Mouse (Mus musculus) colon, adult 2 months (tissue): ENCODE data around the gene Avp. TPM values are rescaled to one million over a fixed set of nuclear protein-coding genes. Genes with fewer than 3 reads are reported as not detected.

Experiments used
- polyA plus RNA-seq: library from polyadenylated mRNA; depleted of rRNA; stranded (reverse); fragments of >200 nt; gene quantifications from 2 replicates; pipeline ENCODE4 v1.2.3, GENCODE M21; 2012; rRNA removed

Gene Avp
- not detected in 2 replicates for polyA plus RNA-seq

DNA sequence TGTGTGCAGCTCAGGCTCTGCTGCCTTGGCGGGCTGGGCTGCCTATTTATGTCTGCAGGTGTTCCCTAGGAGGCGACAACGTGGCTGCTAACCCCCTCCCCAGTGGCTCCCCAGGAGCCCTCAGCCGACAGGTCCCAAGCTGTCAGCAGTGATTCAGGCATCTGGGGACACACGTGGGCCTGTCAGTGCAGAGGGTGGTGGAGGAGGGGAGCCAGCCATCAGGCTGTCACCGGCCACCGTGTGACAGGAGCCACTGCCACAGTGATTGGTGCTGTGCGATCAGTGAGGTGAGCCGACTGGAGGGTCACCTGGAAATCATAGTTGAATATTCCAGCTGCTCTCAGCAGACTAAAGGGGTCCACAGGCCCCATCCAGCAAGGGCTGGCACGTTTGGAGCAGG, at the start of gene Avp:
Gene Avp (minus strand): TSS at position 3 of the 400 bp plus-strand sequence.

DNA sequence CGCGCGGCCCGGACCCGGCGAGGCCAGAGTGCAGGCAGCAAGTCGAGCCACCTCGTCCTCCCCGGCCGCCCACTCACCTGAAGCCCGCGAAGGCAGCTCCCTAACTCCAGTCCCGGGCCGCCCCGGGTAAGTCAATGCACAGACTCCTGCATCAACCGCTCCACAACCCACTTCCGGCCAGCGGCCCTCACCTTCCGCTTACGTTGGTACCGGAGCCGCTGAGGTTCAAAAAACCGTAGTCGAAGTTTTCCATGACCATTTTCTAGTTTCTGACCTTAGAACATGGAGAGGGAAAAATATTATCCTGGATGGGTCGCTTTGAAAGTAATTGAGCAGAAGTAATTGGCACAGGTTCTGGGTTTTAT, 47.5 kb upstream of the Avp start, which contains the start of the genes Fastkd5 and Ubox5:
Gene Fastkd5 (minus strand): TSS at position 189 of the 365 bp plus-strand sequence.
Gene Ubox5 (minus strand): TSS at position 200 of the 365 bp plus-strand sequence.

DNA sequence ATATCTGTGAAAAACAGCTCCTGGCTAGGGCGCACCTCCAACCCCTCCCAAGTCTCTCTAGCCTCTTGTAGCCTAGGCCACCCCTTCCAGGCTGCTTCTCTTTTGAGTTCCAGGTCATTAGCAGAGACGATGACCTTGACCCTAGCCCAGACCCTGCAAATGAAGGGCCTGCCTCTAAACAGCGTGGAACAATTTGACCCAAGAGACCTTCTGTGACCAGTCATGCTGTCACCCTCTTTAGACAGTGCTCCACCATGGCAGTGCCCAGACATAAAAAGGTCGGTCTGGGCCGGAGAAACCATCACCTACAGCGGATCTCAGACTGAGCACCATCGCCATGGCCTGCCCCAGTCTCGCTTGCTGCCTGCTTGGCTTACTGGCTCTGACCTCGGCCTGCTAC, 6.5 kb downstream of the Avp start, which contains the start of gene Oxt:
Gene Oxt (plus strand): TSS at position 301 of the 400 bp plus-strand sequence.

DNA sequence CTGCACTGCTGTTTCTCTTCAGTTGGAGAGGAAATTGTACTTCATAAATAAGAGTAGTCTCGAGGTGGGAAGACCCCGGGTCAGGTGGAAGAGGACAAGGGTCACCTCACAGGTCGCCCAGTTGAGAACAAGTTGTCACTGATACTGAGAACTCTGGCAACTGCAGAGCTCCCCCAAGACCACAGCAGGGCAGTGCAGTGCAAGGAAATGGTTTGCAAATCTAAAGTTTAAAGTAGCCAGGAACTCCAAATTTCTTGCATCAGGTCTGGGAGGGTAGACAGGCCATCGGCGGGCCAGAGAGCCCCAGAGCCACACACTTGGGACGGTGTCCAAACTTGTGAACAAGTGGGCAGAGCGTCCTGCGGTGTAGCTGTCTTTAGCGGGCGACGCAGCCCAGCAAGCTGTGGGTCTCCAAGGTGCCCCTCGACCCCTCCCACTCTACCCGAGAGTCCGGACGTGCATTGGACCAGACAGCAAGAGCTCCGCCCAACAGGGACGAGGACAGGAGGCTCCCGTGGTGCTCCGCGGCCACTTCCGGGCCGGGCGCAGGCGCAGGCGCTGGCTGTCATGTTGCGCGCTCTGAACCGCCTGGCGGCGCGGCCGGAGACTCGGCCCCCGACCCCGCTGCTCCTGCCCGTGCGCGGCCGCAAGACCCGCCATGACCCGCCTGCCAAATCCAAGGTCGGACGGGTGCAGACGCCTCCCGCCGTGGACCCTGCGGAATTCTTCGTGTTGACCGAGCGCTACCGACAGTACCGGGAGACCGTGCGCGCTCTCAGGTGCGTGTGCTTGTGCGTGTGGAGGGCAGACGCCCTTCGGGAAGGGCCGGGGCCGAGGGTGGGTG, 18.9 kb downstream of the Avp start, which contains the start of gene Mrps26:
Gene Mrps26 (plus strand): TSS at position 531 of the 844 bp plus-strand sequence.

Other genes starting within 250 kb of the Avp start
- 2.1 TPM in 2 replicates for gene Cpxm1, start 185.0 kb downstream of the Avp start, polyA plus RNA-seq
- gene Gm28372, start 177.3 kb downstream of the Avp start, polyA plus RNA-seq, result not detected in 2 replicates
- not detected in 2 replicates for gene 1700020A23Rik, start 177.3 kb downstream of the Avp start, polyA plus RNA-seq
- gene Tmem239, start 176.1 kb downstream of the Avp start, polyA plus RNA-seq, result not detected in 2 replicates
- gene Vps16, start 158.2 kb downstream of the Avp start, polyA plus RNA-seq, result 40.9 and 53.4 TPM in 2 replicates
- gene Pced1a, start 157.9 kb downstream of the Avp start, polyA plus RNA-seq, result 19.3 and 27.3 TPM in 2 replicates
- gene Ptpra, start 132.3 kb downstream of the Avp start, polyA plus RNA-seq, result 41.5 and 43.6 TPM in 2 replicates
- 96.1 and 98.1 TPM in 2 replicates for gene Mrps26, start 18.8 kb downstream of the Avp start, polyA plus RNA-seq
- 0.28 TPM in 1 of 2 replicates, not detected in the other for gene Oxt, start 6.4 kb downstream of the Avp start, polyA plus RNA-seq
- 1.1 TPM in 2 replicates for gene Fastkd5, start 47.5 kb upstream of the Avp start, polyA plus RNA-seq
- 5.7 TPM in 2 replicates for gene Ubox5, start 47.5 kb upstream of the Avp start, polyA plus RNA-seq
- 61.8 and 69.8 TPM in 2 replicates for gene Lzts3, start 60.2 kb upstream of the Avp start, polyA plus RNA-seq
- gene Ddrgk1, start 82.1 kb upstream of the Avp start, polyA plus RNA-seq, result 73.1 and 112 TPM in 2 replicates
- 23.8 and 25.9 TPM in 2 replicates for gene Itpa, start 85.1 kb upstream of the Avp start, polyA plus RNA-seq
- gene Slc4a11, start 115.0 kb upstream of the Avp start, polyA plus RNA-seq, result 0.83 and 1.2 TPM in 2 replicates